Mouse (Mus musculus) stomach, embryonic 14.5 days (tissue): Measurements from ENCODE around the gene Id3. TPM values are rescaled to one million over a fixed set of nuclear protein-coding genes. Genes with fewer than 3 reads are reported as not detected.

Experiments used
- ATAC-seq: fragments of 200-750 bp; cut with Nextera tagmentation; 2 replicates; pipeline ENCODE4 v1.8.0; 2017; ENCODE audit warnings: low read depth, moderate TSS enrichment; ENCODE audit not compliant: insufficient number of reproducible peaks, insufficient read depth, low FRiP score
- H3K27ac ChIP-seq: fragments of 300-500 bp; sonication (generic); 2 replicates; pipeline ENCODE4 v1.5.1; 2014; ENCODE audit warnings: mild to moderate bottlenecking, low read length, moderate library complexity, mixed read lengths
- H3K27me3 ChIP-seq: fragments of 300-500 bp; sonication (generic); 2 replicates; pipeline ENCODE4 v1.6.1; 2014; ENCODE audit warnings: low read length, control low read depth, mixed read lengths; ENCODE audit not compliant: control insufficient read depth, insufficient read depth
- H3K36me3 ChIP-seq: fragments of 300-500 bp; sonication (generic); 2 replicates; pipeline ENCODE4 v1.6.1; 2014; ENCODE audit warnings: mild to moderate bottlenecking, control low read depth, low read length, moderate library complexity, mixed read lengths; ENCODE audit not compliant: control insufficient read depth, insufficient read depth
- H3K4me1 ChIP-seq: fragments of 300-500 bp; sonication (generic); 2 replicates; pipeline ENCODE4 v1.6.1; 2014; ENCODE audit warnings: low read length, control low read depth, mixed read lengths; ENCODE audit not compliant: control insufficient read depth, insufficient read depth
- H3K4me2 ChIP-seq: fragments of 300-500 bp; sonication (generic); replicated peaks from 2 replicates; pipeline ENCODE4 v1.6.1; 2014; ENCODE audit warnings: low read depth, low read length, control low read depth
- H3K4me3 ChIP-seq: fragments of 300-500 bp; sonication (generic); 2 replicates; pipeline ENCODE4 v1.5.1; 2014; ENCODE audit warnings: low read depth, low read length, control low read depth
- H3K9ac ChIP-seq: fragments of 300-500 bp; sonication (generic); replicated peaks from 2 replicates; pipeline ENCODE4 v1.6.1; 2014; ENCODE audit warnings: low read depth, mild to moderate bottlenecking, control low read depth, low read length, moderate library complexity, mixed read lengths
- H3K9me3 ChIP-seq: fragments of 300-500 bp; sonication (generic); 2 replicates; pipeline ENCODE4 v1.6.1; 2016; ENCODE audit warnings: low read depth, low read length, control low read depth; ENCODE audit not compliant: control insufficient read depth
- WGBS: fragments of 180-500 bp; shearing (Covaris S2); extraction: QIAGEN DNeasy Blood & Tissue Kit; methylation state at CpG from one replicate; pipeline ENCODE4 v1.1.7; 2014; 5-methylcytosine and 5-hydroxymethylcytosine counted together
- polyA plus RNA-seq: library from polyadenylated mRNA; unstranded; fragments of >200 nt; fragmentation: Nextera tagmentation; extraction: Ambion mirVana; gene quantifications from 2 replicates; pipeline ENCODE4 v1.2.1, GENCODE M21; 2014

Gene Id3
- polyA plus RNA-seq, 1 experiment from 2014 or later, result 404 TPM

DNA sequence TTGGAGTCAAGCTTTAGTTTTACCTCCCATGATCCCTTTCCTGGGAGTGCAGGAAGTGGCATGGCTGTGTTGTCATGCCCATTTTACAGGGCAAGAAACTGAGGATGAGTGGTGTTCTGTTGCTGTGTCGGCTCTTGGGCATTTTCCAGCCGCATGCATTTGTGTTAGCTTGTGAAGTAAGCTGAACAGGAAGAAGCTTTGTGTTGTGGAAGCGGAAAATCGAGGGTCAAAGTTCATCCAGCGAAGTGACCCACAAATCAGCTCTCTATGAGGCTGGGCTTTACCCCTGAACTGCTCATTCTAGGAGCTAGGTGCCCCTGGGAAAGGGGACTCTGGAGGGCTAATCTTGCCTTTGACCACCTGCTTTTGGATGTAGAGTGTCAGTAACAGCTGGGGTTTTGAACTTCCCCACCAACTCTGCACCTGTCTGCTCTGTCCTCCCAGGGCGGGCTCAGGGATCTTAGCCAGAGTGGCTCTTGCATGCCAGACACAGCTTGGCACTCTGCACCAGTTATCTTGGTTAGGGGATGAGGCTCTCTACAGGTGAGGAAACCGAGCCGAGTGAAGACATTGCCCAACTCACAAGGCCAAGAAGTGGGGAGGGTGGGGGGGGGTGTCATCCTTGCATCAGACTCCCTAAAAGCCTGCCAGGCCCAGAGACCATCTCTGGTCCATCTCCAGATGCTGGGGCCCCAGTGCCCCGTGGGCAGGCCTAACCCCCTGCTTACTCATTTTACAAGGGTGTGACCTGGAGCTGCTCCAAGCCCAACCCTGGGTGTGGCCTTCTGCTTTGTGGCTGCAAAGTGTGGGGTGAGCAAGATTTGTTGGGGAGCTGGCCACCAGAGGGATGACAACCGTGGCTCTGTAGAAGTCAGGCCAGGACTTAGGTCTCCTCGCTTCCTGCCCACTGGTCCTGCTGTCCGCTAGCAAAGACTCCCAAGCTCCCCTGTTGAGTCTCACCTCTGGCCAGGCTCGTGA, 31.2 kb downstream of the Id3 start:
- H3K36me3 ChIP-seq, result no peaks in the 10 kb centered on the region
- peaks cover 37% of the 10 kb centered on the region for H3K4me1 ChIP-seq
- peak overlapping the region; percentile 97; the same call in 1 of the 2 replicates for H3K4me2 ChIP-seq
- 70% methylated on average over 13 of the region's 13 CpGs for WGBS
- H3K9ac ChIP-seq, result no peak overlapping the region; the same call in 1 of the 2 replicates
- no peak overlapping the region for H3K4me3 ChIP-seq
- no peaks in the 10 kb centered on the region for H3K27me3 ChIP-seq
- H3K9me3 ChIP-seq, result no peaks in the 10 kb centered on the region
- ATAC-seq, result peak; percentile 56; the same call in 1 of the 2 replicates
- H3K27ac ChIP-seq, result no peak overlapping the region

DNA sequence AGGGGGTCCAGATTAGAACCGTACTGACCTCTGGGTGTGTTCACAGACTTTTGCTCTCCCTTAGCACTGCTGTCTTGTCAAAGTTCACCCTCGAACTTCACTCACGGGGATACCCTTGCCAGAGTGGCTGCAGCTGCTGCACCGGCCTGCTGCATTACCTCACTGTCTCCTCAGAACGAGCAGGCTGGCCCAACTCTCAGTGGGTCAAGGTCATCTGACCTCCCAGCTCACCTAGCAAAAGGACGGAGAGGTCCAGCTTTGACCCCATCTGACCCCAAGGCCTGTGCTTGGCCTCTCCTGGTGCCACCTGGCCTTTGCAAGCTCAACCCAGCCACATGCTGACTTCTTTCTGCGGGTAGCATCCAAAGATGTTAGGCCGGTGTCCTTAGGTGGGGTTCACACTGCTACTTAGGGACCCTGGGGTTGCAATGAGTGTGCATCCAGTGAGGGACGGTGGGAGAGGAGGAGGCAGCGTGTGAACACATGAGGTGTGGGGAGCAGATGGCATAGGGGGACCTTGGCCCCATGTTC, 32.8 kb downstream of the Id3 start:
- no peak for ATAC-seq
- no peaks in the 10 kb centered on the region for H3K27me3 ChIP-seq
- WGBS, result 75% methylated on average over 10 of the region's 10 CpGs
- no peak overlapping the region for H3K9ac ChIP-seq
- H3K4me3 ChIP-seq, result no peak overlapping the region
- no peaks in the 10 kb centered on the region for H3K9me3 ChIP-seq
- H3K36me3 ChIP-seq, result no peaks in the 10 kb centered on the region
- H3K27ac ChIP-seq, result no peak overlapping the region
- H3K4me2 ChIP-seq, result no peak overlapping the region
- peaks cover 41% of the 10 kb centered on the region for H3K4me1 ChIP-seq

- H3K27ac ChIP-seq, result peak overlapping the region; percentile 55; the same call in 1 of the 2 replicates
Observed at GRCm38 (mm10) chr4:136177244-136177611, 33.9 kb downstream of the Id3 start.

DNA sequence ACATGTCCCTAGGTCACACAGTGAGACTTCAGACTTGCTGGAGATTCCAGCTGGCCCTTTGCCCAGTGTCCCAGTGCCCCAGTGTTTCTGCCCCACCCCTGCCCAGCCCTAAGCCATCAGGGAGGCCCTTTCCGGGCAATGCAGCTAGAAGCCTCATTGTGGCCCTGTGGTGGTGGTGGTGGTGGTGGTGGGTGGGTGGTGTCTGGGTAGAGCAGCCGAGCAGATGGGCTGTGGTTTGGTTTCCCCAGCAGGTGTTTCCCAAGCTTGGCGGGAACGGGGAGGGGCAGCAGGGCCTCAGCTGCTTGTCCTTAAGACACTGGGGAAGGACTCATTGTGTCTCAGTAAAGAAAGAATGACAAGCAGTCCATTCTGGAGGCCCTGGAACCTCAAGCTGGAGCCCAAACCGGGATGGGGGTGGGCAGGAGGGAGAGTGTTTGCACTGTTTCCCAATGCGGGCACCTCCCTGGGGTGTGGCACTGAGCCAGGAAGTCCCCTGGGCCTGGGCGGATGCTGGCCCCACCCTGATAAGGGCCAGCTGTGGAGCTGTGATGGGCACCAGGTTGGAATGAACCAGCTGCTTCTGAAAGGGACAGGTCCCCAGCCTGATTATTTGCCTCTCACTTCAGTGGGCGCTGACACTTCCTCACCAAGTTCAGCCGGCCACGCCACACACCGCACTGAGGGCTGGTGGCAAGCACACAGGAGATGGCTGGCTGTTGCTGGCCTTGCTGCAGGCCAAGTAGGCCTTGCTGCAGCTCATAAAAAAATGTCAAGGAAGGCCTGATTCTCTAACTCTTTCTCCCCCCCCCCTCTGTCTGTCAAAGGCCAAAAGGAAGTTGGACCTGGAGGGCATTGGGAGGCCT, 34.5 kb downstream of the Id3 start:
- no peak overlapping the region for H3K9ac ChIP-seq
- peak; percentile 73 for ATAC-seq
- no peak overlapping the region for H3K4me3 ChIP-seq
- H3K27me3 ChIP-seq, result no peaks in the 10 kb centered on the region
- H3K4me2 ChIP-seq, result 0 out of 2 replicates have a peak overlapping the region, but pooled peaks have one; percentile 7
- H3K36me3 ChIP-seq, result no peaks in the 10 kb centered on the region
- 53% methylated on average over 11 of the region's 11 CpGs for WGBS
- H3K4me1 ChIP-seq, result peaks cover 45% of the 10 kb centered on the region
- no peaks in the 10 kb centered on the region for H3K9me3 ChIP-seq
- H3K27ac ChIP-seq, result peak overlapping the region; percentile 55; the same call in 1 of the 2 replicates

More at GRCm38 (mm10) chr4:136177244-136177611, 33.9 kb downstream of the Id3 start:
- 35% methylated on average over 8 of the region's 8 CpGs for WGBS
- Histone ChIP-seq H3K4me1 (peaks cover 46% of the 10 kb centered on the region), H3K9ac (no peak overlapping the region), H3K4me2 (0 out of 2 replicates have a peak overlapping the region, but pooled peaks have one; percentile 7), H3K36me3 (no peaks in the 10 kb centered on the region), H3K9me3 (no peaks in the 10 kb centered on the region), H3K4me3 (no peak overlapping the region), H3K27me3 (no peaks in the 10 kb centered on the region)
- no peak for ATAC-seq

GRCm38 (mm10) chr4:136178475-136178921, 35.2 kb downstream of the Id3 start:
- Histone ChIP-seq H3K4me3 (no peak overlapping the region), H3K9me3 (no peaks in the 10 kb centered on the region), H3K4me2 (no peak overlapping the region), H3K27ac (peak overlapping the region; percentile 55; the same call in 1 of the 2 replicates), H3K36me3 (no peaks in the 10 kb centered on the region), H3K4me1 (peaks cover 39% of the 10 kb centered on the region), H3K27me3 (no peaks in the 10 kb centered on the region), H3K9ac (no peak overlapping the region)
- 78% methylated on average over 12 of the region's 12 CpGs for WGBS
- ATAC-seq, result no peak

DNA sequence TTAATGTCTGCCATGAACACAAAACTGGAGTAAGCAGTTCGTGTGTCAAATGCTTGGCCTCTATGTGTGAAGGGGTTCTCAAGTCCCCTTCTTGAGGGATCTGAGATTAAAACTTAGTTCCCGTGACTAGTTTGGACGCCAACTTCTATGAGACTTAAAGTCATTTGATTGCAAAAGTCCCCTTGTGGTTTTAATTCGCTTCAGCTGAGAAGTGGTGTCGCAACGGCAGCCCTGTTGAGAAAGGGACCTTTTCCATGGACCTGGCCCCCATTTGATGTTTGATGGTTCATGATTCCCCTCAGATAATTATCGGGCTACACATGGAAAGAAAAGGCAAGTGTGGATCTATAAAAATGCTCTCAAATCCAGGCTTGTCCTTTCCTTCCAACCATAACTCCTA, 36.2 kb downstream of the Id3 start:
- Histone ChIP-seq H3K4me2 (no peak overlapping the region; the same call in 1 of the 2 replicates), H3K36me3 (no peaks in the 10 kb centered on the region), H3K9me3 (no peaks in the 10 kb centered on the region), H3K27me3 (no peaks in the 10 kb centered on the region), H3K9ac (no peak overlapping the region), H3K27ac (no peak overlapping the region), H3K4me3 (no peak overlapping the region), H3K4me1 (peaks cover 34% of the 10 kb centered on the region)
- no peak for ATAC-seq
- 86% methylated on average over 7 of the region's 7 CpGs for WGBS

DNA sequence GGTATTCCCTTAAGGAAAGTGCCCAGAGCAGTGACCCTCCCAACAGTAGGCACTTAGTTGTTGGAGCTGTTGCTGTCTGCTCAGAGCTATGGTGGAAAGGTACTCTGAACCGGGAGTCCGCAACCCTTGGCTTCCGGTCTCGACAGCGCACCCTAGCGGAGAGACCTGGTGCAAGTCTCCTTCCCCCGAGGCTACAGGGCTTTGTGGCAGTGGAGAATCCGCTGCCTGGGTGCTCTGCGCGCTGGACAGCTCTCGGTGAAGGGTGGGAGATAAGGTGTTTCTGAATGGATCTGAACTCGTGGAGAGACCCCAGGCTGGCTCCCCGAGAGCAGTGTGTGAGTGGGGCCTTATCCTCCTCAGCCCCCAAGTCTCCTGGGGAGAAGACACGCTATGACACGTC, 36.7 kb downstream of the Id3 start:
- no peaks in the 10 kb centered on the region for H3K36me3 ChIP-seq
- peak overlapping the region; percentile 25 for H3K4me2 ChIP-seq
- WGBS, result 10% methylated on average over 15 of the region's 15 CpGs
- ATAC-seq, result no peak
- no peaks in the 10 kb centered on the region for H3K9me3 ChIP-seq
- no peaks in the 10 kb centered on the region for H3K27me3 ChIP-seq
- peak overlapping the region; percentile 15; the same call in 1 of the 2 replicates for H3K27ac ChIP-seq
- peaks cover 31% of the 10 kb centered on the region for H3K4me1 ChIP-seq
- H3K4me3 ChIP-seq, result no peak overlapping the region; the same call in 1 of the 2 replicates
- H3K9ac ChIP-seq, result 0 out of 2 replicates have a peak overlapping the region, but pooled peaks have one; percentile 6
